In the genomic region with DNA sequence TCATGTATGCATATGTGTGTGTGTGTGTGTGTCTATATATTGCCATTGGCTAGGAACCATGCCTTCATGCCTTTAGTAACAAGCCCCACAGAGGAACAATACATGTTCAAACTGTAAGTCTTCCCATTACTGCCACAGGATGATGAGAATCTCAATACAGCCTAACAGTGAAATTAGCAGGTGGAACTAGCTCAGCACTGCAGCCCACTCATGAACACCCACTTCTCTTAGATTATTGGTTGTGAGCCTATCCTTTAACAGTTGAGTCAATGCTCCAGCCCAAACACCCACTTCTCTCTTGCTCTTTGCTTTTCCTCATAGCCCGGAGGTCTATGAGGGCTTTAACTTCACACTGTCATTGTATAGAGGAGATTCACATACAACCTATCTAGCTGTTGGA, we compare ENCODE assay signal across 15 mouse cellular contexts.
A peak's percentile ranks its signal among the peaks of the same experiment; 100 is the strongest.
DNase-seq lines count a peak whose midpoint lies in the region.
"Had no signal": no experiment of that assay in that cellular context is flagged by ENCODE, and none has a peak within 500 bp of the region (broad histone marks: within the 10 kb centered on the region; RNA-seq: fewer than 3 reads in every experiment).

No protein-coding gene starts in this region.

- peak; percentile 8 for DNase-seq in heart, adult 11 months
- DNase-seq in heart, adult 18-20 months: no peak
- peak; percentile 25 for DNase-seq in layer of hippocampus, adult 9-11 months
- DNase-seq in layer of hippocampus, postnatal 25 days (ENCODE audit: extremely low spot score in 1 of 2, low spot score in 1 of 2): no peak
- DNase-seq in brain, adult 2 months (ENCODE audit: low read depth, low spot score): peak; percentile 65
- DNase-seq: adrenal gland, adult 8-10 months; adrenal gland, postnatal 14 days; adrenal gland, postnatal 36 days; B cell, adult 2 months; cerebellum, adult 11 months; cerebellum, adult 2 months; cerebellum, adult 9-10 months; cerebellum, postnatal 10 days; cerebellum, postnatal 25 days; forebrain, postnatal 0 days had no signal

Comparison
In these comparisons a context has a peak if more than half of its experiments do, and no peak if none do; other contexts are left out.
1. DNase-seq: peak in heart, adult 11 months (single experiment), layer of hippocampus, adult 9-11 months (single experiment) and brain, adult 2 months (single experiment); none in heart, adult 18-20 months (0 of 2) and layer of hippocampus, postnatal 25 days (0 of 2).